Mouse (Mus musculus) ES-CJ7 (cell line): ENCODE data around the gene Cadps.

Source experiments
- DNase-seq: peaks from one replicate; pipeline ENCODE4 v3.0.0; 2011; ENCODE audit warnings: low read depth, low spot score

Gene Cadps

GRCm38 (mm10) chr14:12507018-12507417 lies 315.9 kb downstream of the Cadps start:
- DNase-seq: no peak

- DNase-seq: no peak
Measured at GRCm38 (mm10) chr14:12504191-12504947, 318.5 kb downstream of the Cadps start.

GRCm38 (mm10) chr14:12462206-12462605 lies 360.7 kb downstream of the Cadps start:
- DNase-seq: no peak

- DNase-seq: no peak
Measured at GRCm38 (mm10) chr14:12459700-12460099, 363.2 kb downstream of the Cadps start.

- no peak for DNase-seq
Measured at GRCm38 (mm10) chr14:12455064-12455591, 367.8 kb downstream of the Cadps start.

- no peak for DNase-seq
Measured at GRCm38 (mm10) chr14:12450807-12451206, 372.1 kb downstream of the Cadps start.

GRCm38 (mm10) chr14:12448883-12449282 lies 374.0 kb downstream of the Cadps start:
- no peak for DNase-seq

- no peak for DNase-seq
Measured at GRCm38 (mm10) chr14:12441019-12441418, 381.9 kb downstream of the Cadps start.

- DNase-seq: no peak
Measured at GRCm38 (mm10) chr14:12437976-12438375, 384.9 kb downstream of the Cadps start.

- DNase-seq: no peak
Measured at GRCm38 (mm10) chr14:12437422-12437821, 385.5 kb downstream of the Cadps start.

- no peak for DNase-seq
Measured at GRCm38 (mm10) chr14:12436903-12437368, 385.9 kb downstream of the Cadps start.

- DNase-seq: no peak
Measured at GRCm38 (mm10) chr14:12428021-12428654, 394.7 kb downstream of the Cadps start.

- DNase-seq: no peak
Measured at GRCm38 (mm10) chr14:12425311-12425710, 397.6 kb downstream of the Cadps start.

- DNase-seq: no peak
Measured at GRCm38 (mm10) chr14:12410276-12410675, 412.6 kb downstream of the Cadps start.

- no peak for DNase-seq
Measured at GRCm38 (mm10) chr14:12409811-12410210, 413.1 kb downstream of the Cadps start.

- no peak for DNase-seq
Measured at GRCm38 (mm10) chr14:12406588-12406987, 416.3 kb downstream of the Cadps start.

GRCm38 (mm10) chr14:12405201-12405600 lies 417.7 kb downstream of the Cadps start:
- DNase-seq: no peak

- DNase-seq: no peak
Measured at GRCm38 (mm10) chr14:12404724-12405123, 418.2 kb downstream of the Cadps start.

GRCm38 (mm10) chr14:12404052-12404451 lies 418.8 kb downstream of the Cadps start:
- DNase-seq: no peak

GRCm38 (mm10) chr14:12400116-12400515 lies 422.8 kb downstream of the Cadps start:
- DNase-seq: no peak

GRCm38 (mm10) chr14:12397561-12397960 lies 425.3 kb downstream of the Cadps start:
- DNase-seq: peak; percentile 31

- no peak for DNase-seq
Measured at GRCm38 (mm10) chr14:12394318-12394717, 428.6 kb downstream of the Cadps start.
